Mouse (Mus musculus): ENCODE results near the gene Gucy1b2. TPM values are rescaled to one million over a fixed set of nuclear protein-coding genes. Genes with fewer than 3 reads are reported as not detected.

The Gucy1b2 gene
- total and polyA plus RNA-seq, 3 experiments: 0.04 to 0.13 TPM; not detected in 1

DNA sequence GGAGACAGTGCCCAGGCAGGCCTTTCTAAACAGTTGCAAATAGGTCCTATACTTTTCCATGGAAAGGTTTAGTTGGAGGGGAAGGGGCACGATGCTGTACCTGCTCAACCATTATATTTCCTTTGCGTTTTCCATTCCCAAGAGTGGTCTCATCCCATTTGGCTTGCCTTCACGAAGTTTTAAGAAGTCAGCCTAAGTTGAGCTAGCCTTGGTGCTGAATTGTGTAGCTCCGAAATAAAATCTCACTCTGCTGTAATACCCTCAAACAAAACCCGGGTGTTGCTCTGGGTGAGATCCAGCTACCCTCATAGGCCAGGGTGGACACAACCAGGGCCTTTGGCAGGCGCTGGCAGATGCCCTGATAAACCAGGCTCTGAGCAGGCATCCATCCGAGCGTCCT is 25.3 kb upstream of the Gucy1b2 start:
- no peak overlapping the region for H3K4me3 ChIP-seq
- intact Hi-C loops (cut with DNase I): no loop called here
- no peak overlapping the region for H3K27ac ChIP-seq
- H3K27me3 ChIP-seq (ENCODE audit: control insufficient read depth, insufficient read depth, low read length): no peaks in the 10 kb centered on the region; the same call in 1 of the 2 replicates
- TF ChIP-seq POLR2A (IDR thresholded peaks at IDR 0.05; ENCODE audit: insufficient read depth, low read depth, low read length) (no peak), CTCF (IDR thresholded peaks at IDR 0.05) (no peak), EP300 (IDR thresholded peaks at IDR 0.05; ENCODE audit: insufficient read depth, low read depth, low read length) (no peak)
- 36% methylated on average over 8 of the region's 8 CpGs for WGBS
- no peak for DNase-seq
- H3K79me2 ChIP-seq (replicated peaks; ENCODE audit: control insufficient read depth, insufficient read depth, low read length): no peaks in the 10 kb centered on the region
- no peaks in the 10 kb centered on the region for H3K4me1 ChIP-seq (ENCODE audit: control insufficient read depth, insufficient read depth, low read length)
- H3K9ac ChIP-seq (ENCODE audit: low read depth, low read length): no peak overlapping the region
- H3K36me3 ChIP-seq (ENCODE audit: control insufficient read depth, insufficient read depth, low read length): no peaks in the 10 kb centered on the region

DNA sequence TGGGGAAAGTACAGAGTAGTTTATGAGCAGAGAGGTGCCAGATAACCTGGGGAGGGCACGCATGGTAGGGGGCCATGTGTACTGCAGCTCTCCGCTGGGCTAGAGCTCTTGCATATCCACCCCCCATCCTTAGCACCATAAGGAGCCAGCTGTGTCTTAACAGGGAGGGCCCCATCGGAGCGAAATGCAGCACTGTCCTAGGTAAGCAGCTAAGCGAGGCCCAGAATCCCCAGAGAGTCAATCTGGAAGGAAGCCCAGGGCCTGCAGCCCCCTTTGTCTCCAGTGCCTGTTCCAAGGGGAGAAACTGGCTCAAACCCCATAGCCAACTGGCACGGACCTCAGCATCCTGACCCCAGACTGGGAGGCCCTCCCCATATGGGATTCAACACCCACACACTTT is 23.3 kb upstream of the Gucy1b2 start:
- no peak overlapping the region for H3K27ac ChIP-seq
- WGBS: 27% methylated on average over 6 of the region's 6 CpGs

GRCm38 (mm10) chr14:62474481-62474880 is 18.4 kb upstream of the Gucy1b2 start:
- no peak overlapping the region for H3K4me3 ChIP-seq
- H3K27me3 ChIP-seq (ENCODE audit: control insufficient read depth, insufficient read depth, low read length): no peaks in the 10 kb centered on the region
- no peak overlapping the region for H3K9ac ChIP-seq (ENCODE audit: low read depth, low read length)
- H3K79me2 ChIP-seq (replicated peaks; ENCODE audit: control insufficient read depth, insufficient read depth, low read length): no peaks in the 10 kb centered on the region
- intact Hi-C loops (cut with DNase I): no loop called here
- WGBS: 44% methylated on average over 1 of the region's 1 CpGs
- H3K4me1 ChIP-seq (ENCODE audit: control insufficient read depth, insufficient read depth, low read length): no peaks in the 10 kb centered on the region
- DNase-seq: no peak
- TF ChIP-seq CTCF (IDR thresholded peaks at IDR 0.05) (no peak), POLR2A (IDR thresholded peaks at IDR 0.05; ENCODE audit: insufficient read depth, low read depth, low read length) (no peak), EP300 (IDR thresholded peaks at IDR 0.05; ENCODE audit: insufficient read depth, low read depth, low read length) (no peak)
- H3K27ac ChIP-seq: no peak overlapping the region
- H3K36me3 ChIP-seq (ENCODE audit: control insufficient read depth, insufficient read depth, low read length): no peaks in the 10 kb centered on the region

More for the DNA sequence above, 23.3 kb upstream of the Gucy1b2 start:
- Histone ChIP-seq H3K27me3 (ENCODE audit: control insufficient read depth, insufficient read depth, low read length) (no peaks in the 10 kb centered on the region; the same call in 1 of the 2 replicates), H3K4me1 (ENCODE audit: control insufficient read depth, insufficient read depth, low read length) (no peaks in the 10 kb centered on the region), H3K9ac (ENCODE audit: low read depth, low read length) (no peak overlapping the region), H3K36me3 (ENCODE audit: control insufficient read depth, insufficient read depth, low read length) (no peaks in the 10 kb centered on the region), H3K4me3 (no peak overlapping the region), H3K79me2 (replicated peaks; ENCODE audit: control insufficient read depth, insufficient read depth, low read length) (no peaks in the 10 kb centered on the region)
- TF ChIP-seq POLR2A (IDR thresholded peaks at IDR 0.05; ENCODE audit: insufficient read depth, low read depth, low read length) (no peak), EP300 (IDR thresholded peaks at IDR 0.05; ENCODE audit: insufficient read depth, low read depth, low read length) (no peak), CTCF (IDR thresholded peaks at IDR 0.05) (no peak)
- intact Hi-C loops (cut with DNase I): no loop called here
- DNase-seq: no peak

DNA sequence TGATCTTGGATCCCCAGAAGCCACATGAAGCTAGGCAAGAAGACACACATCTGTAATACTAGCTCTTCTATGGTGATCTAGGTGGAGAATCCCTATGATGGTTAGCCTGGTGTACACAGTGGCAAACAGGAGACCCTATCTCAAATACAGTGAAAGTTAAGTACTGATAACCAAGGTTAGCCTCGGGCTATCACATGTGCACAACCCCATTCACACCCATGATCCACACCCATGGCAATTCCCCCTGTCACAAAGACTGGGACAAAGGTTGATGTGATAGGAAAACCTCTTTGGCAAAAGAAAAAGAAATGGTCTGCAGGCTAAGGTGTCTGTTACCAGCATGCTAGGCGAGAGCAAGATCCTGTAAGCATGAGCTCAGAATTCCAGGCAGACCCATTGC is 16.0 kb upstream of the Gucy1b2 start:
- H3K27ac ChIP-seq: no peak overlapping the region
- intact Hi-C loops (cut with DNase I): no loop called here
- WGBS: 62% methylated on average over 2 of the region's 2 CpGs

GRCm38 (mm10) chr14:62468753-62469125 is 12.7 kb upstream of the Gucy1b2 start:
- TF ChIP-seq EP300 (IDR thresholded peaks at IDR 0.05; ENCODE audit: insufficient read depth, low read depth, low read length) (no peak), POLR2A (IDR thresholded peaks at IDR 0.05; ENCODE audit: insufficient read depth, low read depth, low read length) (no peak), CTCF (IDR thresholded peaks at IDR 0.05) (no peak)

More for the DNA sequence above, 16.0 kb upstream of the Gucy1b2 start:
- no peaks in the 10 kb centered on the region for H3K36me3 ChIP-seq (ENCODE audit: control insufficient read depth, insufficient read depth, low read length)
- no peak for TF ChIP-seq CTCF (IDR thresholded peaks at IDR 0.05)
- no peak for TF ChIP-seq EP300 (IDR thresholded peaks at IDR 0.05; ENCODE audit: insufficient read depth, low read depth, low read length)
- no peak for TF ChIP-seq POLR2A (IDR thresholded peaks at IDR 0.05; ENCODE audit: insufficient read depth, low read depth, low read length)
- H3K4me1 ChIP-seq (ENCODE audit: control insufficient read depth, insufficient read depth, low read length): no peaks in the 10 kb centered on the region
- no peaks in the 10 kb centered on the region for H3K79me2 ChIP-seq (replicated peaks; ENCODE audit: control insufficient read depth, insufficient read depth, low read length)
- no peak overlapping the region for H3K4me3 ChIP-seq
- no peak for DNase-seq
- H3K27me3 ChIP-seq (ENCODE audit: control insufficient read depth, insufficient read depth, low read length): no peaks in the 10 kb centered on the region
- no peak overlapping the region for H3K9ac ChIP-seq (ENCODE audit: low read depth, low read length)

DNA sequence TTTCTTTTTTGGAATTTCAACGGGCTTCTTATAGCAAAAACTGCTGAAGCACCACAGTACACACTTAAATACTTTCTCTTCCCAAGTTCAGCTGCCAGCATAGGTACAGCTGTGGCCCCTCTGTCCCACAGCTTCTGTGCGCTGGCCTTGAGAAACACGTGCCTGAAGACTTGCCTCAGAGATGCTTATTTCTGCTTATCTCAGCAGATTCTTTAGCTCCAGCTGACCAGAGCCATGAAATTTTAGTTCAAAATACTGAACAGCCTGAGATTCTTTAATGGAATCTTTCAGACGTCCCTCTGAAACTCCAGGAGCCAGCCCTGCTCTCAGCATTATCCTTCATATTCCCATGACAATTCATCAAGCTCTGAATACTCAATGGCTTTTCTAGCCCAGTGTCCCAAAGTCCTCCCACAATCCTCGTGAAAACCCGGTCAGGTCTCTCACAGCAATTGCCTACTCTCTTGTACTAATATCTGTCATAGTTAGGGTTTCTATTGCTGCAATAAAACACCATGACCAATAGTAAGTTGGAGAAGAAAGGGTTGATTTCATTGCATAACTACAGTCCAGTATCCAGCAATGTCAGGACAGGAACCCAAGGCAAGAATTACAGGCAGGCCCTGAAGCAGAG is 12.1 kb upstream of the Gucy1b2 start:
- Histone ChIP-seq H3K9ac (ENCODE audit: low read depth, low read length) (no peak overlapping the region), H3K27ac (no peak overlapping the region), H3K4me1 (ENCODE audit: control insufficient read depth, insufficient read depth, low read length) (no peaks in the 10 kb centered on the region), H3K4me3 (no peak overlapping the region), H3K79me2 (replicated peaks; ENCODE audit: control insufficient read depth, insufficient read depth, low read length) (no peaks in the 10 kb centered on the region), H3K27me3 (ENCODE audit: control insufficient read depth, insufficient read depth, low read length) (no peaks in the 10 kb centered on the region), H3K36me3 (ENCODE audit: control insufficient read depth, insufficient read depth, low read length) (no peaks in the 10 kb centered on the region)
- no peak for DNase-seq
- TF ChIP-seq EP300 (IDR thresholded peaks at IDR 0.05; ENCODE audit: insufficient read depth, low read depth, low read length) (no peak), CTCF (IDR thresholded peaks at IDR 0.05) (no peak), POLR2A (IDR thresholded peaks at IDR 0.05; ENCODE audit: insufficient read depth, low read depth, low read length) (no peak)
- intact Hi-C loops (cut with DNase I): no loop called here
- 62% methylated on average over 6 of the region's 6 CpGs for WGBS

More at GRCm38 (mm10) chr14:62468753-62469125, 12.7 kb upstream of the Gucy1b2 start:
- Histone ChIP-seq H3K4me3 (no peak overlapping the region), H3K79me2 (replicated peaks; ENCODE audit: control insufficient read depth, insufficient read depth, low read length) (no peaks in the 10 kb centered on the region), H3K27ac (no peak overlapping the region), H3K36me3 (ENCODE audit: control insufficient read depth, insufficient read depth, low read length) (no peaks in the 10 kb centered on the region), H3K9ac (ENCODE audit: low read depth, low read length) (no peak overlapping the region), H3K4me1 (ENCODE audit: control insufficient read depth, insufficient read depth, low read length) (no peaks in the 10 kb centered on the region), H3K27me3 (ENCODE audit: control insufficient read depth, insufficient read depth, low read length) (no peaks in the 10 kb centered on the region)
- WGBS: 92% methylated on average over 5 of the region's 5 CpGs
- intact Hi-C loops (cut with DNase I): no loop called here
- DNase-seq: no peak
